Mouse (Mus musculus) thymus, adult 2 months (tissue): ENCODE results near the gene Lrpap1. TPM values are rescaled to one million over a fixed set of nuclear protein-coding genes. Genes with fewer than 3 reads are reported as not detected.

Experiments
- DNase-seq: peaks from one replicate; pipeline ENCODE4 v3.0.0; 2021
- H3K27ac ChIP-seq: fragments of 200-500 bp; 2 replicates; pipeline ENCODE4 v1.5.1; 2012; ENCODE audit warnings: low read length, control low read depth; ENCODE audit not compliant: control insufficient read depth, insufficient read depth
- H3K27me3 ChIP-seq: fragments of 200-500 bp; 2 replicates; pipeline ENCODE4 v1.6.1; 2012; ENCODE audit warnings: mild to moderate bottlenecking, low read length, moderate library complexity, mixed read lengths; ENCODE audit not compliant: control insufficient read depth, insufficient read depth
- H3K36me3 ChIP-seq: fragments of 200-500 bp; 2 replicates; pipeline ENCODE4 v1.6.1; 2012; ENCODE audit warnings: mild to moderate bottlenecking, low read length, moderate library complexity; ENCODE audit not compliant: control insufficient read depth, insufficient read depth
- H3K4me1 ChIP-seq: fragments of 200-500 bp; replicated peaks from 2 replicates; pipeline ENCODE4 v1.6.1; 2012; ENCODE audit warnings: low read length; ENCODE audit not compliant: control insufficient read depth, insufficient read depth
- H3K4me3 ChIP-seq: fragments of 200-500 bp; 2 replicates; pipeline ENCODE4 v1.5.1; 2012; ENCODE audit warnings: mild to moderate bottlenecking, low read length, control low read depth, moderate library complexity; ENCODE audit not compliant: control insufficient read depth, insufficient read depth
- CTCF ChIP-seq: fragments of 200-500 bp; IDR thresholded peaks from 2 replicates; pipeline ENCODE4 v1.5.1; 2012; ENCODE audit warnings: mild to moderate bottlenecking, control low read depth, low read length, moderate library complexity, borderline replicate concordance; ENCODE audit not compliant: control insufficient read depth, poor library complexity, insufficient read depth; ENCODE audit errors: extremely low read depth
- POLR2A ChIP-seq: fragments of 200-500 bp; IDR thresholded peaks from 2 replicates; pipeline ENCODE4 v1.6.1; 2012; ENCODE audit warnings: mild to moderate bottlenecking, low read length, control low read depth, moderate library complexity; ENCODE audit not compliant: control insufficient read depth, poor library complexity, insufficient read depth; ENCODE audit errors: extremely low read depth
- WGBS: fragments of 180-500 bp; shearing (Covaris S2); methylation state at CpG from one replicate; pipeline ENCODE4 v1.1.7; 2018; 5-methylcytosine and 5-hydroxymethylcytosine counted together
- polyA plus RNA-seq: library from polyadenylated mRNA; depleted of rRNA; stranded (reverse); fragments of >200 nt; gene quantifications from 2 replicates; pipeline ENCODE4 v1.2.3, GENCODE M21; 2012

Gene Lrpap1
- polyA plus RNA-seq, 1 experiment = 24.4 TPM

DNA sequence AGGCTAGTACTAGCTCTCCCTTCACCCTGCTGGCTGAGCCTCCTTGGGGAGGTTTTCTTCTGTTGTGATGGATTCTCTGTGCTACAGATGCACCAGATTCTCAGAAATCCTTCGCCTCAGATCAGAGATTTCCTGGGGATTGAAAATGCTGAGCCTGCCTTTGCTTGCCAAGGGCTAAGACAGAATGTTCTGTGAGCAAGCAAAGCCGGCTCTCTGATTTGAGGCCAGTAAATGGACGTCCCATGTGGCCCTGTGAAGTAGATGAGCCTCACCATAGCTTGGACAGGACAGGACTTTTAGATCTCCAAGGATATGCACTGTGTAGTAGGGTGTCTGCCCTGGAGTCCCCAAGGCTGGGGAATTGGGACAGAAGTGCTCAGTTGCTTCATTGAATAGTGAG is 20.7 kb downstream of the Lrpap1 start:
- DNase-seq = no peak
- no peak overlapping the region for H3K4me3 ChIP-seq
- H3K27me3 ChIP-seq = no peaks in the 10 kb centered on the region
- H3K36me3 ChIP-seq = no peaks in the 10 kb centered on the region
- WGBS = 80% methylated on average over 3 of the region's 3 CpGs
- H3K27ac ChIP-seq = no peak overlapping the region
- H3K4me1 ChIP-seq = no peaks in the 10 kb centered on the region
- TF ChIP-seq POLR2A = no peak
- no peak for TF ChIP-seq CTCF

DNA sequence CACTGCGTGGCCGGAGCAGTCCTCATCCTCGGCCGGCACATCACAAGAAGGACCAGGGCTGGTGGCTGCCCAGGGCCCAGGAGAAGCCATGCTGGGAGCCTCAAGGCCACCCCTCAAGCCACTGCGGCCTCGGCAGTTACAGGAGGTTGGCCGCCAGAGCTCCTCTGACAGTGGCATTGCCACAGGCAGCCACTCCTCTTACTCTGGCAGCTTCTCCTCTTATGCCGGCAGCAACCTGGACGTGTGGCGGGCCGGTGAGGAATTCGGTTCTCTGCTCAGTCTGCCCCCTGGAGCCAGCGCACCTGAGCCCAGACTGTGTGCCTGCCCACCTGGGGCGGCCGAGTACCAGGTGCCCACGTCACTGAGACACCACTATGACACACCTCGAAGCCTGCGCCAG is 26.5 kb downstream of the Lrpap1 start:
- WGBS = 89% methylated on average over 18 of the region's 18 CpGs
- Histone ChIP-seq H3K4me1 (no peaks in the 10 kb centered on the region), H3K27me3 (no peaks in the 10 kb centered on the region), H3K36me3 (no peaks in the 10 kb centered on the region), H3K4me3 (no peak overlapping the region), H3K27ac (no peak overlapping the region)
- no peak for TF ChIP-seq POLR2A
- TF ChIP-seq CTCF = no peak
- no peak for DNase-seq

DNA sequence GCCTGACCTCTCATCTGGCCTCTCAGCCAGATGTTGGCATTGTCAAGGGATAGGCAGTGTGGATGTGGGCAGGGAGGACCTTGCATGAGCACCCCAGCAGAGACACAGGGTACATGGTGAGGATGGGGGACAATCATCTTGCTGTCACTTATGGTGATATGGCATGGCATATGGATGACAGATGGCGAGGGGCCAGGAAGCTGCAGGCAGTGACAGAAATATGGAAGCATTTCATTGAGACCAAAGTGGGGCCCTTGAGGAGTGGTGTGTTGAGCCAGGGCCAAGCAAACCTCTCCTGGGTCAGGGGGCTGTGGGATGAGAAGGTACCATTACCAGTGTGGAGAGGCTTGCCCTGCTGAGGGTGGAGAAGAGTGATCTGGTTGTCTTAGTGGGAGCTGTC is 29.2 kb downstream of the Lrpap1 start:
- Histone ChIP-seq H3K4me3 (no peak overlapping the region), H3K27ac (no peak overlapping the region), H3K4me1 (no peaks in the 10 kb centered on the region), H3K36me3 (no peaks in the 10 kb centered on the region), H3K27me3 (no peaks in the 10 kb centered on the region)
- WGBS = 88% methylated on average over 1 of the region's 1 CpGs
- DNase-seq = no peak
- TF ChIP-seq POLR2A (no peak), CTCF (no peak)

- H3K4me3 ChIP-seq = no peak overlapping the region
- H3K27ac ChIP-seq = no peak overlapping the region
- 86% methylated on average over 9 of the region's 9 CpGs for WGBS
- H3K4me1 ChIP-seq = no peaks in the 10 kb centered on the region
- TF ChIP-seq POLR2A = no peak
- no peaks in the 10 kb centered on the region for H3K36me3 ChIP-seq
- DNase-seq = no peak
- H3K27me3 ChIP-seq = no peaks in the 10 kb centered on the region
Observed at GRCm38 (mm10) chr5:35073992-35074391, 31.6 kb downstream of the Lrpap1 start.

DNA sequence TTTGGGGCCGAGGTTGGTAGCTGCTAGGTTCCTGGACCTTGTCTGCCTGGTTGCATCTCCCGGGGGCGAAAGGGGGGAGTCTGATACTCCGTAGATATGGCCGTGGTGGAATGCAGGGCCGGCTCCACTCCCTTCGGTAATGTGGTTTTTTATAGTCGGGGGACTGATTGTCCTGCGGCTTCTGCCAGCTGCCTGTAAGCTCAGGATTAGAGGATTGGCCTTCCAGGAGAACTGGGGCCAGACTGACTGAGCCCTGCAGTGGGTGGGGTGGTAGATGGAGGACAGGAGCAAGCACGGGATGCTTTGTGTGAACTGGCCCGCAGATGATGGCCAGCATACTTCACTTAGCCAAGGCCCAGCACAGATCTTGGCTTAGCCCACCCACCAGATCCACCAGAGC is 32.3 kb downstream of the Lrpap1 start:
- 93% methylated on average over 11 of the region's 11 CpGs for WGBS
- Histone ChIP-seq H3K4me1 (no peaks in the 10 kb centered on the region), H3K4me3 (no peak overlapping the region), H3K27me3 (no peaks in the 10 kb centered on the region), H3K36me3 (no peaks in the 10 kb centered on the region), H3K27ac (no peak overlapping the region)
- no peak for DNase-seq
- no peak for TF ChIP-seq POLR2A
- TF ChIP-seq CTCF = no peak

DNA sequence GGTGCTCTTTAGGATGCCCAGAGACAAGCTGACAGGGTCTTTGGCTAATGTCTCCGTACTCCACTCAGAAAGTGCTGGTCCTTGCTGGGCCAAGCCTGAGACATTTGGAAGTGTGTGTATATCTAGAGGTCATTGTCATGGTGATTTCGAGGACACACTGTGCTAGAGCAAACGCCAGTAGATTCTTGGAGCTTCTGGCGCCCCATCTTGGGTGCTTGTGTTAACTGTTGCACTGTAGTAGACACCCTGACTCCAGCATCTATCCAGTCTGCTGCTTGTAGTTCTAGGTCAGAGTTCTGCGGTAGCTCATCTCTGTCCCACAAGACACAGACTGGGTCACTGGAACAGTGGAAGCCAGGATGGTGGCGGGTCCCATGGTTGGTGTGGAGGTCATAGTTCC is 33.7 kb downstream of the Lrpap1 start:
- Histone ChIP-seq H3K27me3 (no peaks in the 10 kb centered on the region), H3K4me1 (no peaks in the 10 kb centered on the region), H3K36me3 (no peaks in the 10 kb centered on the region), H3K4me3 (no peak overlapping the region), H3K27ac (no peak overlapping the region)
- no peak for DNase-seq
- WGBS = 95% methylated on average over 6 of the region's 6 CpGs
- TF ChIP-seq POLR2A = no peak
- no peak for TF ChIP-seq CTCF

GRCm38 (mm10) chr5:35070953-35071352 is 34.6 kb downstream of the Lrpap1 start:
- no peak overlapping the region for H3K4me3 ChIP-seq
- H3K27me3 ChIP-seq = no peaks in the 10 kb centered on the region
- DNase-seq = no peak
- WGBS = 43% methylated on average over 7 of the region's 7 CpGs
- no peaks in the 10 kb centered on the region for H3K4me1 ChIP-seq
- TF ChIP-seq CTCF = no peak
- TF ChIP-seq POLR2A = no peak
- no peaks in the 10 kb centered on the region for H3K36me3 ChIP-seq
- H3K27ac ChIP-seq = no peak overlapping the region

- Histone ChIP-seq H3K27ac (no peak overlapping the region), H3K27me3 (no peaks in the 10 kb centered on the region), H3K4me3 (no peak overlapping the region), H3K36me3 (no peaks in the 10 kb centered on the region), H3K4me1 (no peaks in the 10 kb centered on the region)
- TF ChIP-seq CTCF (no peak), POLR2A (no peak)
- 95% methylated on average over 8 of the region's 8 CpGs for WGBS
- DNase-seq = no peak
Observed at GRCm38 (mm10) chr5:35070314-35070713, 35.3 kb downstream of the Lrpap1 start.
